Comparison of ENCODE assay signal across 21 mouse cellular contexts in genomic region chr3:145640583-145640982, GRCm38 (mm10). TPM values are rescaled to one million over a fixed set of nuclear protein-coding genes. Genes with fewer than 3 reads are reported as not detected.
DNase-seq lines count a peak whose midpoint lies in the region; ATAC-seq lines count a peak whose summit lies in the region.
"Had no signal": no experiment of that assay in that cellular context is flagged by ENCODE, and none has a peak within 500 bp of the region (broad histone marks: within the 10 kb centered on the region; RNA-seq: fewer than 3 reads in every experiment).

No protein-coding gene starts in this region.

- no peaks in the 10 kb centered on the region for H3K9me3 ChIP-seq in forebrain, embryonic 16.5 days (ENCODE audit: control insufficient read depth, low read length)
- no peaks in the 10 kb centered on the region for H3K9me3 ChIP-seq in forebrain, embryonic 11.5 days (ENCODE audit: control insufficient read depth, low read length)
- H3K9me3 ChIP-seq in midbrain, embryonic 12.5 days, result no peaks in the 10 kb centered on the region
- no peaks in the 10 kb centered on the region for H3K9me3 ChIP-seq in midbrain, embryonic 11.5 days (ENCODE audit: control insufficient read depth, low read length)
- no peaks in the 10 kb centered on the region for H3K9me3 ChIP-seq in midbrain, embryonic 15.5 days
- H3K9me3 ChIP-seq: embryonic facial prominence, embryonic 15.5 days; hindbrain, embryonic 10.5 days had no signal

- no peak overlapping the region for H3K4me3 ChIP-seq in forebrain, embryonic 16.5 days (replicated peaks; ENCODE audit: low read length)
- H3K4me3 ChIP-seq in forebrain, embryonic 11.5 days (ENCODE audit: low read depth, low read length), result no peak overlapping the region
- no peak overlapping the region for H3K4me3 ChIP-seq in midbrain, embryonic 12.5 days
- H3K4me3 ChIP-seq in midbrain, embryonic 11.5 days (ENCODE audit: low read depth, low read length), result no peak overlapping the region
- H3K4me3 ChIP-seq in midbrain, embryonic 15.5 days, result no peak overlapping the region
- H3K4me3 ChIP-seq: embryonic facial prominence, embryonic 15.5 days; hindbrain, embryonic 10.5 days; layer of hippocampus, adult 2 months had no signal

- peak; percentile 21; the same call in 1 of the 2 replicates for ATAC-seq in forebrain, embryonic 16.5 days
- ATAC-seq in forebrain, embryonic 11.5 days (replicated peaks; ENCODE audit: low FRiP score), result no peak
- ATAC-seq in midbrain, embryonic 12.5 days (ENCODE audit: low FRiP score, low read depth), result no peak
- ATAC-seq in midbrain, embryonic 11.5 days (ENCODE audit: low FRiP score), result no peak
- peak; percentile 61; the same call in 1 of the 2 replicates for ATAC-seq in midbrain, embryonic 15.5 days (replicated peaks)
- ATAC-seq: intestine, postnatal 0 days had no signal

- no peaks in the 10 kb centered on the region for H3K36me3 ChIP-seq in forebrain, embryonic 16.5 days (ENCODE audit: control insufficient read depth, insufficient read depth)
- H3K36me3 ChIP-seq in forebrain, embryonic 11.5 days (ENCODE audit: control insufficient read depth, insufficient read depth, low read length), result no peaks in the 10 kb centered on the region
- no peaks in the 10 kb centered on the region for H3K36me3 ChIP-seq in midbrain, embryonic 12.5 days
- no peaks in the 10 kb centered on the region for H3K36me3 ChIP-seq in midbrain, embryonic 11.5 days (ENCODE audit: control insufficient read depth, insufficient read depth, low read length)
- H3K36me3 ChIP-seq in midbrain, embryonic 15.5 days (replicated peaks), result no peaks in the 10 kb centered on the region
- H3K36me3 ChIP-seq: embryonic facial prominence, embryonic 15.5 days; hindbrain, embryonic 10.5 days had no signal

- WGBS in forebrain, embryonic 16.5 days, result 48% methylated on average over 4 of the region's 4 CpGs
- 86% methylated on average over 4 of the region's 4 CpGs for WGBS in forebrain, embryonic 11.5 days
- 80% methylated on average over 4 of the region's 4 CpGs for WGBS in midbrain, embryonic 12.5 days
- WGBS in midbrain, embryonic 11.5 days, result 89% methylated on average over 4 of the region's 4 CpGs
- 48% methylated on average over 4 of the region's 4 CpGs for WGBS in midbrain, embryonic 15.5 days

- DNase-seq in adrenal gland, adult (ENCODE audit: inconsistent age in 2 of 2, low spot score in 1 of 2), result peak; percentile 24 to 62
- no peak for DNase-seq in adrenal gland, adult 8-10 months
- DNase-seq in forebrain, embryonic 11.5 days (ENCODE audit: low spot score), result no peak
- DNase-seq in midbrain, embryonic 11.5 days (ENCODE audit: low spot score, missing footprints), result no peak
- no peak for DNase-seq in layer of hippocampus, postnatal 14 days (ENCODE audit: low spot score in 2 of 2)
- DNase-seq: cerebellum, adult 8-10 months; kidney, postnatal 25 days; layer of hippocampus, postnatal 36 days; lung, postnatal 4 days; retina, postnatal 1 day; right cerebral cortex, postnatal 25 days; thymus, postnatal 25 days had no signal

- H3K9ac ChIP-seq in forebrain, embryonic 16.5 days (replicated peaks; ENCODE audit: low read depth, low read length), result no peak overlapping the region
- H3K9ac ChIP-seq in forebrain, embryonic 11.5 days (ENCODE audit: low read length), result no peak overlapping the region
- H3K9ac ChIP-seq in midbrain, embryonic 12.5 days (replicated peaks), result no peak overlapping the region
- H3K9ac ChIP-seq in midbrain, embryonic 11.5 days (ENCODE audit: low read length), result no peak overlapping the region
- H3K9ac ChIP-seq in midbrain, embryonic 15.5 days, result no peak overlapping the region
- H3K9ac ChIP-seq: embryonic facial prominence, embryonic 15.5 days had no signal

- no peak overlapping the region for H3K27ac ChIP-seq in forebrain, embryonic 16.5 days (ENCODE audit: low read length)
- no peak overlapping the region for H3K27ac ChIP-seq in forebrain, embryonic 11.5 days (ENCODE audit: low read depth, low read length)
- peak overlapping the region; percentile 25; the same call in 1 of the 2 replicates for H3K27ac ChIP-seq in midbrain, embryonic 12.5 days (replicated peaks)
- no peak overlapping the region for H3K27ac ChIP-seq in midbrain, embryonic 11.5 days (ENCODE audit: low read depth, low read length)
- H3K27ac ChIP-seq in midbrain, embryonic 15.5 days, result no peak overlapping the region
- H3K27ac ChIP-seq: embryonic facial prominence, embryonic 15.5 days; hindbrain, embryonic 10.5 days; layer of hippocampus, adult 2 months had no signal

- no peaks in the 10 kb centered on the region for H3K27me3 ChIP-seq in forebrain, embryonic 16.5 days (replicated peaks; ENCODE audit: control insufficient read depth, insufficient read depth, low read length)
- no peaks in the 10 kb centered on the region for H3K27me3 ChIP-seq in forebrain, embryonic 11.5 days (ENCODE audit: control insufficient read depth, insufficient read depth, low read length)
- H3K27me3 ChIP-seq in midbrain, embryonic 12.5 days, result peaks cover 21% of the 10 kb centered on the region
- H3K27me3 ChIP-seq in midbrain, embryonic 11.5 days (ENCODE audit: control insufficient read depth, insufficient read depth, low read length), result no peaks in the 10 kb centered on the region
- no peaks in the 10 kb centered on the region for H3K27me3 ChIP-seq in midbrain, embryonic 15.5 days (replicated peaks)
- H3K27me3 ChIP-seq: embryonic facial prominence, embryonic 15.5 days had no signal

- no peak overlapping the region for H3K4me2 ChIP-seq in forebrain, embryonic 16.5 days (ENCODE audit: low read length)
- H3K4me2 ChIP-seq in forebrain, embryonic 11.5 days (ENCODE audit: low read depth, low read length, severe bottlenecking), result no peak overlapping the region
- no peak overlapping the region for H3K4me2 ChIP-seq in midbrain, embryonic 12.5 days (replicated peaks)
- H3K4me2 ChIP-seq in midbrain, embryonic 11.5 days, result no peak overlapping the region
- no peak overlapping the region for H3K4me2 ChIP-seq in midbrain, embryonic 15.5 days
- H3K4me2 ChIP-seq: embryonic facial prominence, embryonic 15.5 days; heart, embryonic 11.5 days had no signal

- peaks cover 10% of the 10 kb centered on the region for H3K4me1 ChIP-seq in forebrain, embryonic 16.5 days (replicated peaks; ENCODE audit: control insufficient read depth, insufficient read depth, low read length)
- H3K4me1 ChIP-seq in forebrain, embryonic 11.5 days (replicated peaks; ENCODE audit: control insufficient read depth, insufficient read depth, low read length), result no peaks in the 10 kb centered on the region
- peaks cover 17% of the 10 kb centered on the region for H3K4me1 ChIP-seq in midbrain, embryonic 12.5 days
- peaks cover 6% of the 10 kb centered on the region for H3K4me1 ChIP-seq in midbrain, embryonic 11.5 days (ENCODE audit: control insufficient read depth, insufficient read depth, low read length)
- 0 out of 2 replicates have a peak, but pooled peaks cover 9% of the 10 kb centered on the region for H3K4me1 ChIP-seq in midbrain, embryonic 15.5 days
- H3K4me1 ChIP-seq: embryonic facial prominence, embryonic 15.5 days had no signal

RNA-seq across cellular contexts. Expression of gene Ccn1, which starts 9.2 kb away (rescaled TPM):
- 10 to 100 TPM in 2 of 4 experiments, 1 to 10 TPM in 2; 7.9 to 16.9 (median 11.3) TPM for total RNA-seq in adrenal gland, adult 8-10 months (2022)
- polyA plus RNA-seq in forebrain, embryonic 16.5 days (2015; fragmentation: Nextera tagmentation; extraction: Ambion mirVana), result 25.4 and 32.1 TPM in 2 replicates
- 36.7 and 39.2 TPM in 2 replicates for polyA plus RNA-seq in forebrain, embryonic 11.5 days (2014; fragmentation: Nextera tagmentation; extraction: Ambion mirVana)
- 22.5 and 29.2 TPM in 2 replicates for polyA plus RNA-seq in midbrain, embryonic 12.5 days (2016; fragmentation: Nextera tagmentation; extraction: Ambion mirVana)
- polyA plus RNA-seq in midbrain, embryonic 11.5 days (2014; fragmentation: Nextera tagmentation; extraction: Ambion mirVana), result 14.1 and 15.7 TPM in 2 replicates
- 8.3 and 9.1 TPM in 2 replicates for polyA plus RNA-seq in midbrain, embryonic 15.5 days (2015; fragmentation: Nextera tagmentation; extraction: Ambion mirVana)
- total RNA-seq in layer of hippocampus, postnatal 14 days (2021), result 1 to 10 TPM; 7.8 TPM
- total RNA-seq: granulocyte monocyte progenitor cell, adult 5-6 weeks had no signal

Comparison
In these comparisons a context has a peak if more than half of its experiments do, and no peak if none do; other contexts are left out.
1. DNase-seq: peak in adrenal gland, adult (2 of 2); none in adrenal gland, adult 8-10 months (single experiment), forebrain, embryonic 11.5 days (single experiment), midbrain, embryonic 11.5 days (single experiment) and layer of hippocampus, postnatal 14 days (0 of 2).
2. ATAC-seq: peak in forebrain, embryonic 16.5 days (single experiment) and midbrain, embryonic 15.5 days (single experiment); none in forebrain, embryonic 11.5 days (single experiment), midbrain, embryonic 12.5 days (single experiment) and midbrain, embryonic 11.5 days (single experiment).